Mouse (Mus musculus) ES-E14 (cell line): ENCODE results near the gene Auh.

Experiments used
- CHD2 ChIP-seq: IDR thresholded peaks from 2 replicates; pipeline ENCODE4 v1.6.1; 2014; ENCODE audit warnings: mild to moderate bottlenecking, low read depth, low read length, inconsistent platforms
- HCFC1 ChIP-seq: IDR thresholded peaks from 2 replicates; pipeline ENCODE4 v1.6.1; 2012; ENCODE audit warnings: low read length, inconsistent platforms, borderline replicate concordance; ENCODE audit not compliant: insufficient read depth
- MAFK ChIP-seq: IDR thresholded peaks from 2 replicates; pipeline ENCODE4 v1.6.1; 2014; ENCODE audit warnings: mild to moderate bottlenecking, low read depth, low read length, inconsistent platforms; ENCODE audit not compliant: insufficient read depth
- ZC3H11A ChIP-seq: IDR thresholded peaks from 2 replicates; pipeline ENCODE4 v1.6.1; 2012; ENCODE audit warnings: low read depth, mild to moderate bottlenecking, inconsistent platforms, low read length, borderline replicate concordance

DNA sequence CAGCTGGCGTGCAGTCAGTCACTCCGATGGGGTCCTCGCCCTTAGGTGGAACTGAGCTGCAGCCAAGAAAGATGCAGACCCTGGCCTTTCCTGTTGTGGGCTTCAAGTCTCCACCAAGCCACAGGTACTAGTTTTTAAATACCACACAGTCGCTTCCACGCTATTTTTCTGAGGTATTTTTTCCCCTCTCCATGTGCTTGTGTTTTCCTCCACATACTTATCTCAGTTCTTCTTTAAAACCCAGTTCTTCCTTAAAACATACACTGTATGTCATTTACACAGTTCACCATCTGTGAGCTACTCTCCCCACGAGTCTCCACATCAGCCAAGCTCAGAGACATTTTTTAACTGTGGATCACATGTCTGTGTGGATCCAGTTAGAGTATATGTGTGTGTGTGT, 41.4 kb upstream of the Auh start:
- TF ChIP-seq HCFC1, result no peak
- no peak for TF ChIP-seq CHD2
- TF ChIP-seq MAFK, result no peak
- TF ChIP-seq ZC3H11A, result no peak
